Mouse (Mus musculus): ENCODE data around the gene Ier5.

Gene Ier5

DNA sequence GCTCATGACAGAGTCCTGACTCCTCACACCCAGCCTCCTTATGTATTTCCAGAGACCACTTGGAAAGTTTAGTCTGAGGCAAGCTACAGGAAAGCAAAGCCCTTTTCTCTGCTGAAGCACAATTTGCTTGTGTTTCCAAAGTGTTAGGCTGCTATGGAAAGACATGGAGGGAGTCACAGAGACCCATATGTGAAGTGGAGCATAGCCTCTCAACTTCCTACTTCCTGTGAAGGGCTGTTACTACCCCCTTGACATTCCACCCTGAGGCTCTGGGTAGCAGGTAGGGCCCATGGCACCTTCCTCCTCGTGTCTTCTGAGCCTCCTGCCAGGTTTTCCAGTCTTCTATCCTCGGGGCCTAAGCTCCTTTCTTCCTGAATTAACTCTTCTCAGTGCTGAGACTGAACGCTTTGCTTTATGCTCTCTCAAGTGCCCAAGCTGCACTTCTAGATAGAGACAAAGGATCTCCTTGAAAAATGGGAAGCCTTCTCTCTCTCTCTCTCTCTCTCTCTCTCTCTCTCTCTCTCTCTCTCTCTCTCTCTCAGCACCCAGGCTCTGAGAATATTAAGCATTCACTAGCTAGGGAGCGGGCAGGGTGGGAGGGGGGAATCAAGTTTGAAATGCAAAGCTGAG is 47.2 kb downstream of the Ier5 start:
- no peak for DNase-seq

DNA sequence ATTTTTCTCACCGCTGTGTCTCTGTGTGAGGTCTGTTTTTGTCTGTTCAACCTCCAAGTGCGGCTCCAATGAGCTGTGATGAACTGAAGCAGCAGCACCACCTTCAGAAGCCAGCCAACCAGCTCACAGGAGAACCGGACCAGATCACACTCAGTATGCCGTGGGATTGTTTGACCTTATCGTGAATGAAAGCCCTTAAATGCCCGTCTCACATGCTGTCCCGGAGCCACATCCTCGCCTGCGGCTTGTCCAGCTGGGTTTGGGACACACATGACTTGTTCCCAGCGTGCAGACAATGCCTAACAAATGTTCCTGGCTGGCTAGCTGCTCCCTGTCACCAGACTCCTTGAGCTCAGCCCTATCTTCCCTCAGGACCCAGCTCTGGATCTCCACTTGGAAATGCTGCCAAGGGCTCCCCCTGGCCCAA is 47.7 kb downstream of the Ier5 start:
- peak; percentile 68 to 71 for DNase-seq

DNA sequence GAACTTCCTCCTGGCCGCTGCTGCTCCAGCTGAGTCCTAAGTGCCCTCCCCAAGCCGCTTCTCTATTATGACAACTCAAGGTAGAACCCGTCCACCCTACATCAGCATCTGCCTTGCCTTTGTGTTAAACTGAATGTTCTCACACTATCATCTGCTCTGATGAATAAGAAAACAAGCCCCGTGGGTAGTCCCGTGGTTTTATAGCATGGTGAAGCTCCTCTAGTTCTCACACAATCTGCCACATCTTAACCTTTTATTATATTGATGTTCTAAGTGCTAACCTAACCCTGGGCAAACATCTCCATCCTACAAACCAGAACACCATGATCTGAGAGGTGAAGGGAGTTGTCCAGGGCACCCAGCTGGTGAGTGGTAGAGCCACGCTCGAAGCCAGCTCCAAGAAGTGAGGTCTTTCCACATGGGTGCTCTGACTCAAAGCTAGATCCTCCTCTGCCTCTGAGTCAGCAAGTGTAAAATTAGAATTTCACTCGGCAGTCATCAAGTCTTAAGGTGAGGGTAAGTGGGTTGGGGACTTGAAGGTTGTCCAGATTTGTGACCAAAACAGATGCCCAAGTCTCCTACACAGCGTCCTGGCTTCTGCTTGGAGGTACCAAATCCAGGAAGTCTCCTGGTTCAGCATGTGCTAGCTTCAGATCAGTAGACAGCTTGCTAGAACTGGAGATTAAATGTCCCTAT is 48.4 kb downstream of the Ier5 start:
- DNase-seq = no peak

DNA sequence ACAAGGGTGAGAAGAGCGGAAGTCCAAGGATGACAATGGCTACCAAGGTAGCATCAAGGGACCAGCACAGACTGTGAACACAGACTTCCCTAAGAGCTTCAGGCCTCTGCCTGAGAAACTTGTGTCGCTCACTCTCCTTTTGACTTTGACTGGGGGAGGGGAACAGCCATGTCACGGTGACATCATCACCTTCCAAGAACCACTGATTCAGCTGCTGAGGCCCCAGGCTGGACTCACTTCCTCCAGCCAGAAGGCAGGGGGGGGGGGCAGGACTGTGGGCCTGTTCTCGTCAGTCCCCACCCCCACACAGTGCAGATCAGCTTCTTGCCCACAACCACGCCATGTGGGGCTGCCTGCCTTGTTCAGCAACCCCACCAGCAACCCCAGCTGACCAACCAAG is 49.3 kb downstream of the Ier5 start:
- no peak for DNase-seq

DNA sequence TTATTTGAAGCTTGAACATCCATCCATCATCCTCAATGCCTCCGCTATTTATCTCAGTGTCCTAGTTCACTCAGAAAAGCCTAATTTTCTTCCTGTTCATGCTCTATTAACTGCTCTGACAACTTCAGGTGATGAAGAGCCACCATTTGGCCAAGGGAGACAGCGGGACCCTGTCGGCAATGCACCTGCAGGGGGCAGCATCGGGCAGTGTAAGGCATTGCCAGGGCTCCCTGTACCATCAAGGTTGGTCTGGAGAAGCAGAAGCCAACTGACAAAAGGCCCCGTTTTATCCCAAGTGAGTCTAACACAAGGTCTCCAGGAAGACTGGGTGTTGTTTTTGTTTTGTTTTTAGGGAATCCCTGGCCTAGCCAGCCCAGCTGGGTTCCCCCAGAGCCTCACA is 50.5 kb downstream of the Ier5 start:
- peak; percentile 93 to 97 for DNase-seq
